Mouse (Mus musculus) MEL (cell line): Measurements from ENCODE around the gene 9130023H24Rik.

Experiments
- CHD1 ChIP-seq: IDR thresholded peaks from 2 replicates; pipeline ENCODE4 v1.6.1; 2012; ENCODE audit warnings: low read depth, mild to moderate bottlenecking, inconsistent platforms, low read length, improper control_type of control experiment
- CHD2 ChIP-seq: IDR thresholded peaks from 2 replicates; pipeline ENCODE4 v1.6.1; 2011; ENCODE audit warnings: low read length, improper control_type of control experiment
- CTCF ChIP-seq, 3 experiments: IDR thresholded peaks in 2 of 3; conservative IDR thresholded peaks in 1 of 3; 2 replicates each; pipeline ENCODE4 v1.5.1; 2011 to 2012; ENCODE audit warnings: low read length in 3 of 3, low read depth in 2 of 3, mild to moderate bottlenecking in 2 of 3, improper control_type of control experiment in 1 of 3, inconsistent platforms in 1 of 3, mixed read lengths in 1 of 3, moderate library complexity in 1 of 3; ENCODE audit not compliant: control insufficient read depth in 1 of 3, insufficient read depth in 1 of 3, poor library complexity in 1 of 3, severe bottlenecking in 1 of 3
- E2F4 ChIP-seq: IDR thresholded peaks from 2 replicates; pipeline ENCODE4 v1.6.1; 2011; ENCODE audit warnings: low read depth, low read length, improper control_type of control experiment, borderline replicate concordance
- ELF1 ChIP-seq: IDR thresholded peaks from 2 replicates; pipeline ENCODE4 v1.6.1; 2014; ENCODE audit warnings: low read depth, mild to moderate bottlenecking, inconsistent platforms, low read length, improper control_type of control experiment, moderate library complexity
- HCFC1 ChIP-seq: IDR thresholded peaks from 2 replicates; pipeline ENCODE4 v1.6.1; 2012; ENCODE audit warnings: low read depth, mild to moderate bottlenecking, inconsistent platforms, low read length, improper control_type of control experiment, moderate library complexity
- MAX ChIP-seq: IDR thresholded peaks from 2 replicates; pipeline ENCODE4 v1.6.1; 2011; ENCODE audit warnings: low read length, improper control_type of control experiment
- NELFE ChIP-seq: IDR thresholded peaks from 2 replicates; pipeline ENCODE4 v1.6.1; 2011; ENCODE audit warnings: low read depth, low read length, improper control_type of control experiment
- POLR2A ChIP-seq, 2 experiments: IDR thresholded peaks; 2 replicates each; pipeline ENCODE4 v1.6.1; 2011 to 2012; ENCODE audit warnings: low read length in 2 of 2, mild to moderate bottlenecking in 2 of 2, control low read depth in 1 of 2, improper control_type of control experiment in 1 of 2, low read depth in 1 of 2, moderate library complexity in 1 of 2; ENCODE audit not compliant: control insufficient read depth in 1 of 2, insufficient read depth in 1 of 2, poor library complexity in 1 of 2
- TBP ChIP-seq: IDR thresholded peaks from 2 replicates; pipeline ENCODE4 v1.8.0; 2011; ENCODE audit warnings: low read depth, low read length, improper control_type of control experiment
- UBTF ChIP-seq: IDR thresholded peaks from 2 replicates; pipeline ENCODE4 v1.6.1; 2012; ENCODE audit warnings: low read depth, mild to moderate bottlenecking, inconsistent platforms, low read length, improper control_type of control experiment, moderate library complexity, borderline replicate concordance; ENCODE audit not compliant: insufficient read depth
- ZKSCAN1 ChIP-seq: IDR thresholded peaks from 2 replicates; pipeline ENCODE4 v1.6.1; 2012; ENCODE audit warnings: low read depth, mild to moderate bottlenecking, inconsistent platforms, low read length, improper control_type of control experiment, moderate library complexity
- ZMIZ1 ChIP-seq: IDR thresholded peaks from 2 replicates; pipeline ENCODE4 v1.6.1; 2012; ENCODE audit warnings: low read depth, mild to moderate bottlenecking, inconsistent platforms, low read length, improper control_type of control experiment, moderate library complexity

- TF ChIP-seq CTCF (IDR thresholded peaks at IDR 0.05 in 2 of 3, conservative IDR thresholded peaks at IDR 0.05 in 1 of 3; ENCODE audit: control insufficient read depth in 1 of 3, insufficient read depth in 1 of 3, low read depth in 2 of 3, low read length in 3 of 3, poor library complexity in 1 of 3, severe bottlenecking in 1 of 3), result no peak
- TF ChIP-seq MAX, result no peak
- TF ChIP-seq POLR2A (IDR thresholded peaks at IDR 0.05; ENCODE audit: control insufficient read depth in 1 of 2, insufficient read depth in 1 of 2, low read depth in 1 of 2, low read length in 2 of 2, poor library complexity in 1 of 2), result no peak
- TF ChIP-seq CHD2, result no peak
- no peak for TF ChIP-seq UBTF
- no peak for TF ChIP-seq TBP
- TF ChIP-seq ZKSCAN1, result no peak
- TF ChIP-seq ELF1, result no peak
- no peak for TF ChIP-seq ZMIZ1
- no peak for TF ChIP-seq HCFC1
- TF ChIP-seq E2F4, result no peak
- TF ChIP-seq NELFE, result no peak
- no peak for TF ChIP-seq CHD1
Measured at GRCm38 (mm10) chr7:128254978-128255377, 17.1 kb upstream of the 9130023H24Rik start.
